Comparison of ENCODE assay signal across 18 mouse cellular contexts in genomic region chr17:52197731-52198130, GRCm38 (mm10).
"Had no signal": no experiment of that assay in that cellular context is flagged by ENCODE, and none has a peak within 500 bp of the region (broad histone marks: within the 10 kb centered on the region; RNA-seq: fewer than 3 reads in every experiment).

No protein-coding gene starts in this region.

- H3K4me3 ChIP-seq: midbrain, embryonic 10.5 days; midbrain, embryonic 12.5 days; myocyte; neural tube, embryonic 13.5 days; neural tube, embryonic 15.5 days had no signal

- H3K36me3 ChIP-seq: midbrain, embryonic 10.5 days; midbrain, embryonic 12.5 days; neural tube, embryonic 13.5 days; neural tube, embryonic 15.5 days had no signal

- H3K4me2 ChIP-seq: lung, embryonic 14.5 days; midbrain, embryonic 12.5 days; neural tube, embryonic 13.5 days; neural tube, embryonic 15.5 days had no signal

- H3K4me1 ChIP-seq: midbrain, embryonic 10.5 days; midbrain, embryonic 12.5 days; neural tube, embryonic 13.5 days; neural tube, embryonic 15.5 days had no signal

- H3K9ac ChIP-seq: lung, embryonic 14.5 days; midbrain, embryonic 12.5 days; neural tube, embryonic 13.5 days; neural tube, embryonic 15.5 days had no signal

- H3K27ac ChIP-seq: midbrain, embryonic 10.5 days; midbrain, embryonic 12.5 days; neural tube, embryonic 13.5 days; neural tube, embryonic 15.5 days had no signal

- H3K9me3 ChIP-seq: midbrain, embryonic 10.5 days; midbrain, embryonic 12.5 days; neural tube, embryonic 13.5 days; neural tube, embryonic 15.5 days had no signal

- H3K27me3 ChIP-seq: midbrain, embryonic 12.5 days; neural tube, embryonic 13.5 days; neural tube, embryonic 15.5 days had no signal

- DNase-seq: lung, adult 18-20 months; lung, embryonic 14.5 days; lung, postnatal 10 days; lung, postnatal 4 days; midbrain, embryonic 14.5 days; retina, postnatal 1 day; right cerebral cortex, adult 18-20 months; right cerebral cortex, postnatal 25 days; right cerebral cortex, postnatal 4 days; spleen, adult 18-20 months; thymus, adult 18-20 months; thymus, postnatal 14 days; thymus, postnatal 36 days had no signal
